Mouse (Mus musculus) lung, postnatal 0 days (tissue): ENCODE data around the gene Rbms1.

ENCODE experiments used
- CTCF ChIP-seq: IDR thresholded peaks from 2 replicates; pipeline ENCODE4 v1.5.1; 2016; ENCODE audit warnings: antibody characterized with exemption, mild to moderate bottlenecking
- EP300 ChIP-seq: IDR thresholded peaks from 2 replicates; pipeline ENCODE4 v1.6.1; 2016; ENCODE audit warnings: antibody characterized with exemption, mild to moderate bottlenecking, control low read depth

DNA sequence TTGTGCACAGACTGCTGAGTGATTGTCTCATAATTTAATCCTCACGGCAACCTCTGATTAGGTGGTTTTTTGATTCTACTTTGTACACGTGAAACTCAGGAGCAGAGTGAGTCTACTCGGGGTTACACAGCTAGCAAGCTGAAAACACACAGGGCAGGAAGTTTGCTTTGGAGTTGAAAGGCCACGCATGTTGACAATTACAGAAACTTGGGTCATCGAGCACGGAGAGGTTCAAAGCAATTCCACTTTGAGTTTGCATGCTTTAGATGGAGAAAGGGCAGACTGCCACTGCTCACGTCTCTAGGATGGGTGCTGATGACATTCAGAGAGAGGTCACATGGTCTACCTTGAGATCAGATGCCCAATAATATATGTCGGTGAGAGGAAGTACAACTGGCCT is 160.2 kb downstream of the Rbms1 start:
- no peak for TF ChIP-seq CTCF
- no peak for TF ChIP-seq EP300
